Mouse (Mus musculus) hindbrain, embryonic 12.5 days (tissue): ENCODE data around the gene Ifnk. TPM values are rescaled to one million over a fixed set of nuclear protein-coding genes. Genes with fewer than 3 reads are reported as not detected.

Source experiments
- ATAC-seq: fragments of 200-750 bp; cut with Nextera tagmentation; 2 replicates; pipeline ENCODE4 v1.8.0; 2017; ENCODE audit warnings: moderate TSS enrichment; ENCODE audit not compliant: low FRiP score
- H3K27ac ChIP-seq: fragments of 300-500 bp; sonication (generic); 2 replicates; pipeline ENCODE4 v1.5.1; 2016; ENCODE audit warnings: mild to moderate bottlenecking
- H3K27me3 ChIP-seq: fragments of 300-500 bp; sonication (generic); 2 replicates; pipeline ENCODE4 v1.6.1; 2016; ENCODE audit warnings: mild to moderate bottlenecking
- H3K36me3 ChIP-seq: fragments of 300-500 bp; sonication (generic); 2 replicates; pipeline ENCODE4 v1.6.1; 2016; ENCODE audit warnings: mild to moderate bottlenecking
- H3K4me1 ChIP-seq: fragments of 300-500 bp; sonication (generic); 2 replicates; pipeline ENCODE4 v1.6.1; 2016
- H3K4me2 ChIP-seq: fragments of 300-500 bp; sonication (generic); replicated peaks from 2 replicates; pipeline ENCODE4 v1.6.1; 2016; ENCODE audit warnings: mild to moderate bottlenecking
- H3K4me3 ChIP-seq: fragments of 300-500 bp; sonication (generic); 2 replicates; pipeline ENCODE4 v1.5.1; 2016; ENCODE audit warnings: mild to moderate bottlenecking
- H3K9ac ChIP-seq: fragments of 300-500 bp; sonication (generic); 2 replicates; pipeline ENCODE4 v1.6.1; 2016; ENCODE audit warnings: mild to moderate bottlenecking, moderate library complexity
- H3K9me3 ChIP-seq: fragments of 300-500 bp; sonication (generic); replicated peaks from 2 replicates; pipeline ENCODE4 v1.6.1; 2016; ENCODE audit warnings: mild to moderate bottlenecking
- WGBS: fragments of 180-500 bp; shearing (Covaris S2); methylation state at CpG from one replicate; pipeline ENCODE4 v1.1.7; 2016; 5-methylcytosine and 5-hydroxymethylcytosine counted together
- polyA plus RNA-seq: library from polyadenylated mRNA; unstranded; fragments of >200 nt; fragmentation: Nextera tagmentation; extraction: Ambion mirVana; gene quantifications from 2 replicates; pipeline ENCODE4 v1.2.1, GENCODE M21; 2016

Gene Ifnk
- polyA plus RNA-seq, 1 experiment from 2014 or later, result not detected

DNA sequence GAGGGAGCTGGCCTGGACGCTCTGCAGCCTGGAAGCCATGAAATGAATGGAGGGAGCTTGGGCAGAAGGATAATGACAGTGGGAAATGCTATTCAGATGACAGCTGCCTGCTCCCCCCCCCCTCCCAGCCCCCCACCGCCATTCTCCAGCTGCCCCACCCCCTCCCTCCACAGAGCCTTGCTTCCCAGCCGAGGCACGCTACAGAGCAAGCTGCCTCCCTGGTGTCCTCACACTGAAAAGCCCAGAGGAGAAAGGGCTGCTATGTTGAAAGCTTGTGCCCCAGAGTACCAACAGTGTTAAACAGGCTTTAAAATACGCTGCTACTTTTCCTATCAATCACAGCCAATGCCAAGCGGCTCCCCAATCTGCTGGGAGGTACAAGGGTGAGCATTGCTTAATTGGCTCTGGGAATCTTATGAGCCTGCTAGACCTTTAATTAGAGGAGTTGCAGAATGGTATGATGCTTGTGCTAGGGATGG is 26.5 kb upstream of the Ifnk start:
- Histone ChIP-seq H3K9ac (no peak overlapping the region), H3K4me3 (no peak overlapping the region), H3K27me3 (no peaks in the 10 kb centered on the region), H3K4me1 (peaks cover 42% of the 10 kb centered on the region), H3K27ac (peak overlapping the region; percentile 50), H3K36me3 (no peaks in the 10 kb centered on the region), H3K4me2 (peak overlapping the region; percentile 22; the same call in 1 of the 2 replicates), H3K9me3 (no peaks in the 10 kb centered on the region)
- ATAC-seq, result peak; percentile 95
- 4% methylated on average over 5 of the region's 6 CpGs for WGBS

GRCm38 (mm10) chr4:35126776-35127175 is 25.1 kb upstream of the Ifnk start:
- Histone ChIP-seq H3K4me1 (peaks cover 37% of the 10 kb centered on the region), H3K27me3 (no peaks in the 10 kb centered on the region), H3K27ac (no peak overlapping the region), H3K36me3 (no peaks in the 10 kb centered on the region), H3K9ac (no peak overlapping the region), H3K4me3 (no peak overlapping the region), H3K4me2 (no peak overlapping the region), H3K9me3 (no peaks in the 10 kb centered on the region)
- 54% methylated on average over 9 of the region's 9 CpGs for WGBS
- ATAC-seq, result no peak

DNA sequence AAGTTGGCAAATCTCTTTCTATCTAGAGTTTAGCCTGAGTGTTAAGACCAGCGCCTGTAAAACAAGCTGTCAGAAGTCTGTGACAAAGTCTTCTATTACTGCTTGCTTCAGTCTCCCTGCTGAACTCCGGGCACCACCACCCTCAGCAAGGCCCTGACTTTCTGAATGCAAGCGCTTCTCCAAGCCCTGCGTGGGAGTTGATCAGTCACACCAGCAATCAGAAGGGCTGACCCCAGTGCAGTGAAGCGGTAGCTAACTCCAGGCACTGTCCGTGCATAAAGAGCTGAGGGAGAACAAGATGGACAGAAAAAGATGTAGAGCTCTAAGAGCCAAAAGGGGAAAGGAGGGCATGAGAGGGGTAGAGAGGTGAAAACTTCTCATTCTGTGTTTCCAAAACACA is 24.1 kb upstream of the Ifnk start:
- H3K9ac ChIP-seq, result no peak overlapping the region
- no peak for ATAC-seq
- H3K4me1 ChIP-seq, result peaks cover 28% of the 10 kb centered on the region
- 36% methylated on average over 6 of the region's 6 CpGs for WGBS
- H3K27me3 ChIP-seq, result no peaks in the 10 kb centered on the region
- H3K36me3 ChIP-seq, result no peaks in the 10 kb centered on the region
- H3K27ac ChIP-seq, result no peak overlapping the region
- H3K4me2 ChIP-seq, result no peak overlapping the region
- no peaks in the 10 kb centered on the region for H3K9me3 ChIP-seq
- H3K4me3 ChIP-seq, result no peak overlapping the region

GRCm38 (mm10) chr4:35130411-35130948 is 21.4 kb upstream of the Ifnk start:
- H3K27me3 ChIP-seq, result no peaks in the 10 kb centered on the region
- H3K4me3 ChIP-seq, result no peak overlapping the region
- H3K4me1 ChIP-seq, result peaks cover 12% of the 10 kb centered on the region
- H3K27ac ChIP-seq, result no peak overlapping the region
- no peak overlapping the region for H3K4me2 ChIP-seq
- H3K36me3 ChIP-seq, result no peaks in the 10 kb centered on the region
- 71% methylated on average over 6 of the region's 6 CpGs for WGBS
- no peaks in the 10 kb centered on the region for H3K9me3 ChIP-seq
- no peak overlapping the region for H3K9ac ChIP-seq
- ATAC-seq, result no peak

- no peak overlapping the region for H3K4me2 ChIP-seq
- H3K27ac ChIP-seq, result no peak overlapping the region
- no peaks in the 10 kb centered on the region for H3K9me3 ChIP-seq
- no peaks in the 10 kb centered on the region for H3K27me3 ChIP-seq
- peaks cover 10% of the 10 kb centered on the region; the same call in 1 of the 2 replicates for H3K4me1 ChIP-seq
- H3K36me3 ChIP-seq, result no peaks in the 10 kb centered on the region
- H3K4me3 ChIP-seq, result no peak overlapping the region
- no peak overlapping the region for H3K9ac ChIP-seq
- no peak for ATAC-seq
- WGBS, result 62% methylated on average over 4 of the region's 4 CpGs
Observed at GRCm38 (mm10) chr4:35131592-35131991, 20.3 kb upstream of the Ifnk start.

DNA sequence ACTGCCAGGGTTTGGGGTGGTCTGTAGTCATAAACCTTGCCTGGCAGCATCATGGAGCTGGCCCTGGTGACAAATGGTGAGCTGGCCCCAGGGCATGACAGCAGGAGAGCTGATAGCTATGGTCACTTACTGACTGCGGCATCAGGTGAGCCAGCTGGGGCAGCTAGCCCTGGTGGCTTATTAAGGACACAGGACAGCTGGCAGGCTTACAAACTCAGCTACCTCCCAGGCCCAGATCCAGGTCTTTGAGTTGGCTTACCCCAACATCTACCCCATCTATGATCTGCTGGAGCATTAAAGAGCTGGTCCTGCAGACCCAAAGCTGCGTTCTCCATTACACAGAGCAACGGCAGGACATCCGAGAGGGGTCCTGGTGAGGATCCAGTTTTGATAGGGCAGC is 18.4 kb upstream of the Ifnk start:
- Histone ChIP-seq H3K36me3 (no peaks in the 10 kb centered on the region), H3K9ac (no peak overlapping the region), H3K27ac (no peak overlapping the region), H3K4me1 (peaks cover 6% of the 10 kb centered on the region; the same call in 1 of the 2 replicates), H3K4me2 (no peak overlapping the region), H3K4me3 (no peak overlapping the region), H3K9me3 (no peaks in the 10 kb centered on the region), H3K27me3 (no peaks in the 10 kb centered on the region)
- 0 out of 2 replicates have a peak, but pooled peaks have one; percentile 26 for ATAC-seq
- WGBS, result 83% methylated on average over 4 of the region's 4 CpGs

DNA sequence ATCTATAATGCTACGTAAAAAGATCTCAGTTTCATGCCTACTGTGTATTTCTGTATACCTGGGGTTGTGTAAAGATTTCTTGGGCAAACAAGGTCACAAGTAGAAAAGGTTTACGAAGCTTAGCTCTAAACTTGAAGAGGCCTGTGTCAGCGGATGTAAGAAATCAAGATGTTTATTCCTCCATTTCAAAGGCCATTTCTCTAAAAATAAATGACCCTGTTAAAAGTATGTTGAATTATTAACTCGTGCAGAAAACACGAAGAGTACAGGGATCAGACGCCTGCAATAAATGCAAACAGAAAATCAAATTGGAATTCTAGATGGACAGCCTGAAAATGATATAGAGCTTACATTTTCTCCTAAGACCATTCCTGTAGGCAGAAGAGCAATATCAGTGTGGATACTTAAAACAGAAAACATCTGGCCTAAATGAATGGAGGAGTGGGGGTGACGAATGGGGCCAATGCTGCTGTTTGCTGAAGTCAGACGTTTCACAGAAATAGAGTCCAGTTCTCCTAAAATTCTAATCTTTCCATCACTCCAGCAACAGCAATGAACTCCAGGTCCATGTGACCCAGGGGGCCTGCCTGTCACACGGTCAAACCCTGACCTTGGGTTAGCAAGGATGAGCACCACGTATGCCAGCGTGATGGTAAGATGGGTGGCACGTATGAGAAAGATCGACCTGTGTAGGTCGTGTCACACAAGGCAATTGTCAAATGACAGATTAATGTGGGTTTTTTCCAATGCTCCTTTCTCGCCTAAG is 16.8 kb upstream of the Ifnk start:
- Histone ChIP-seq H3K4me2 (no peak overlapping the region), H3K36me3 (no peaks in the 10 kb centered on the region), H3K4me1 (peaks cover 6% of the 10 kb centered on the region; the same call in 1 of the 2 replicates), H3K27me3 (no peaks in the 10 kb centered on the region), H3K27ac (no peak overlapping the region), H3K9ac (no peak overlapping the region), H3K4me3 (no peak overlapping the region), H3K9me3 (no peaks in the 10 kb centered on the region)
- no peak for ATAC-seq
- whole genome bisulfite sequencing, result 83% methylated on average over 15 of the region's 15 CpGs

GRCm38 (mm10) chr4:35135806-35136205 is 16.1 kb upstream of the Ifnk start:
- H3K27ac ChIP-seq, result no peak overlapping the region
- H3K4me2 ChIP-seq, result no peak overlapping the region
- WGBS, result 69% methylated on average over 4 of the region's 4 CpGs
- H3K36me3 ChIP-seq, result no peaks in the 10 kb centered on the region
- no peak overlapping the region for H3K4me3 ChIP-seq
- no peaks in the 10 kb centered on the region for H3K27me3 ChIP-seq
- no peak for ATAC-seq
- no peaks in the 10 kb centered on the region for H3K9me3 ChIP-seq
- H3K4me1 ChIP-seq, result peaks cover 6% of the 10 kb centered on the region; the same call in 1 of the 2 replicates
- H3K9ac ChIP-seq, result no peak overlapping the region

DNA sequence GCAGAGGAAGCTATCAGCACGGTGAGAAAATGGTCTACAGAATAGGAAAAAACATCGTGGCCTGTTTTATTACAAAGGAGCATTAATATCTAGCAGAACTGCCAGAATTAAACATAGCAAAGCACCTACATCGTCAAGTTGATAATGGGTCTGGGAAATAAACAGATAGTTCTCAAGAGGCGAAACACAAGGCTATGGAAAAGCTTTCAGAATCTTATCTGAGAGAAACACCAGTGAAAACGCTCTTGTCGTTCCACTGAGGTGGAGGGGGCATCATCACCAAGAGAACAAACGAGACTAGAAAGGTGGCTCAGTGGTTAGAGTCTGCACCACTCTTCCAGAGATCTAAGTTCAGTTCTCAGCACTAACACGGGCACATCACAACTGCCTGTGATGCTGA is 14.9 kb upstream of the Ifnk start:
- Histone ChIP-seq H3K36me3 (no peaks in the 10 kb centered on the region), H3K4me2 (no peak overlapping the region), H3K4me1 (peaks cover 6% of the 10 kb centered on the region; the same call in 1 of the 2 replicates), H3K27me3 (no peaks in the 10 kb centered on the region), H3K27ac (no peak overlapping the region), H3K4me3 (no peak overlapping the region), H3K9me3 (no peaks in the 10 kb centered on the region), H3K9ac (no peak overlapping the region)
- 93% methylated on average over 8 of the region's 8 CpGs for WGBS
- no peak for ATAC-seq

- Histone ChIP-seq H3K36me3 (no peaks in the 10 kb centered on the region), H3K27ac (no peak overlapping the region), H3K4me3 (no peak overlapping the region), H3K4me1 (peaks cover 6% of the 10 kb centered on the region; the same call in 1 of the 2 replicates), H3K9ac (no peak overlapping the region), H3K9me3 (no peaks in the 10 kb centered on the region), H3K27me3 (no peaks in the 10 kb centered on the region), H3K4me2 (no peak overlapping the region)
- WGBS, result 39% methylated on average over 6 of the region's 6 CpGs
- no peak for ATAC-seq
Observed at GRCm38 (mm10) chr4:35138077-35138476, 13.8 kb upstream of the Ifnk start.

GRCm38 (mm10) chr4:35140317-35140716 is 11.5 kb upstream of the Ifnk start:
- H3K9ac ChIP-seq, result no peak overlapping the region
- H3K4me1 ChIP-seq, result peaks cover 10% of the 10 kb centered on the region; the same call in 1 of the 2 replicates
- H3K27ac ChIP-seq, result no peak overlapping the region
- no peak for ATAC-seq
- H3K9me3 ChIP-seq, result no peaks in the 10 kb centered on the region
- H3K36me3 ChIP-seq, result no peaks in the 10 kb centered on the region
- 90% methylated on average over 6 of the region's 6 CpGs for WGBS
- H3K4me2 ChIP-seq, result no peak overlapping the region
- no peak overlapping the region for H3K4me3 ChIP-seq
- no peaks in the 10 kb centered on the region for H3K27me3 ChIP-seq

GRCm38 (mm10) chr4:35143472-35144102 is 8.3 kb upstream of the Ifnk start:
- no peak overlapping the region for H3K4me2 ChIP-seq
- 77% methylated on average over 12 of the region's 12 CpGs for WGBS
- H3K9me3 ChIP-seq, result no peaks in the 10 kb centered on the region
- H3K27me3 ChIP-seq, result no peaks in the 10 kb centered on the region
- H3K4me3 ChIP-seq, result no peak overlapping the region
- H3K27ac ChIP-seq, result no peak overlapping the region
- no peaks in the 10 kb centered on the region for H3K36me3 ChIP-seq
- H3K9ac ChIP-seq, result no peak overlapping the region
- 0 out of 2 replicates have a peak, but pooled peaks cover 3% of the 10 kb centered on the region for H3K4me1 ChIP-seq
- no peak for ATAC-seq
